Mouse (Mus musculus) neural tube, embryonic 13.5 days (tissue): ENCODE results near the gene Vmn1r129. TPM values are rescaled to one million over a fixed set of nuclear protein-coding genes. Genes with fewer than 3 reads are reported as not detected.
"Not testable (repeated sequence)": the region's sequence is repeated elsewhere in the genome, so short reads cannot be mapped to it uniquely, and the experiment has no call there.

Experiments used
- ATAC-seq: fragments of 200-750 bp; cut with Nextera tagmentation; 2 replicates; pipeline ENCODE4 v1.8.0; 2017; ENCODE audit warnings: low read depth, mild to moderate bottlenecking, moderate TSS enrichment, moderate library complexity
- H3K27ac ChIP-seq: fragments of 300-500 bp; sonication (generic); replicated peaks from 2 replicates; pipeline ENCODE4 v1.5.1; 2015; ENCODE audit warnings: moderate library complexity, mild to moderate bottlenecking, inconsistent platforms
- H3K27me3 ChIP-seq: fragments of 300-500 bp; sonication (generic); 2 replicates; pipeline ENCODE4 v1.6.1; 2015; ENCODE audit warnings: mild to moderate bottlenecking, inconsistent platforms
- H3K36me3 ChIP-seq: fragments of 300-500 bp; sonication (generic); 2 replicates; pipeline ENCODE4 v1.6.1; 2015; ENCODE audit warnings: mild to moderate bottlenecking, inconsistent platforms
- H3K4me1 ChIP-seq: fragments of 300-500 bp; sonication (generic); replicated peaks from 2 replicates; pipeline ENCODE4 v1.6.1; 2015; ENCODE audit warnings: inconsistent platforms
- H3K4me2 ChIP-seq: fragments of 300-500 bp; sonication (generic); 2 replicates; pipeline ENCODE4 v1.6.1; 2015; ENCODE audit warnings: inconsistent platforms, mild to moderate bottlenecking, moderate library complexity
- H3K4me3 ChIP-seq: fragments of 300-500 bp; sonication (generic); 2 replicates; pipeline ENCODE4 v1.5.1; 2015; ENCODE audit warnings: mild to moderate bottlenecking, inconsistent platforms
- H3K9ac ChIP-seq: fragments of 300-500 bp; sonication (generic); 2 replicates; pipeline ENCODE4 v1.6.1; 2015; ENCODE audit warnings: moderate library complexity, mild to moderate bottlenecking, inconsistent platforms
- H3K9me3 ChIP-seq: fragments of 300-500 bp; sonication (generic); 2 replicates; pipeline ENCODE4 v1.6.1; 2016; ENCODE audit warnings: inconsistent platforms
- WGBS: fragments of 180-500 bp; shearing (Covaris S2); methylation state at CpG from one replicate; pipeline ENCODE4 v1.1.7; 2015; 5-methylcytosine and 5-hydroxymethylcytosine counted together
- polyA plus RNA-seq: library from polyadenylated mRNA; unstranded; fragments of >200 nt; fragmentation: Nextera tagmentation; extraction: Ambion mirVana; gene quantifications from 2 replicates; pipeline ENCODE4 v1.2.1, GENCODE M21; 2015

The Vmn1r129 gene
- polyA plus RNA-seq = not detected in 2 replicates

DNA sequence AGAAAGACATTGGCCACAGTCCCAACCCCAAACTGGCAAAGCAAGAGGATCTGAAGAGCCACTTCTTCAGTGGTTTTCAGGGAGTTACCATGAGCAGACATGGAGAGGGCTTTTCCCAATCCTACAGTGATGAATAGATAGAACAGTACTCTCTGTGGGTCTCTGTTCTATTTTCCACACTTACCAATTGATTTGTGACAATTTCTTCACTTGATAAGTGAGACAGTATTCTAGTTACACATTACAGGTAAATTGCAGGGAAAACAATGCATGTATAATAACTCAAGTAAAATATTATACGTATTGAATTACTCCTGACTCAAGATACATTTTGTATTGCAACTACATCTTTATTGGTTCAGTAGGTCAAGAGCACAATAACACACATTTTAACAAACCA, at the start of gene Vmn1r129:
Gene Vmn1r129, minus strand, starts transcription at position 101 of the 400 bp plus-strand sequence.
- H3K27ac ChIP-seq, H3K4me1 ChIP-seq, ATAC-seq, H3K27me3 ChIP-seq, H3K4me3 ChIP-seq, H3K9me3 ChIP-seq, H3K36me3 ChIP-seq, H3K9ac ChIP-seq, H3K4me2 ChIP-seq: not testable (repeated sequence)
- WGBS = no CpG with 5 or more reads among the region's 1 CpGs

DNA sequence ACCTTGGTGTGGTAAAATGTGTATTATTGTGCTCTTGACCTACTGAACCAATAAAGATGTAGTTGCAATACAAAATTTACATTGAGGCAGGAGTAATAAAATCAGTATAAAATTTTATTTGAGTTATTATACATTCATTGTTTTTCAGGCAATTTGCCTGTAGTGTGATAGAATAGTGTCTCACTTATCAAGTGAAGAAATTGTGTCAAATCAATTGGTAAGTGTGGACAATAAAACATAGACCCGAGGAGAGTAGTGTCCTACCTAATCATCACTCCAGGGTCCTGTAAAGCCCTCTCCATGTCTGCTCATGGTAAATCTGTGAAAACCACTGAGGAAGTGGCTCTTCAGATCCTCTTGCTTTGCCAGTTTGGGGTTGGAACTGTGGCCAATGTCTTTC, 12.0 kb downstream of the Vmn1r129 start, which contains the start of gene Vmn1r128:
Gene Vmn1r128, plus strand, starts transcription at position 301 of the 400 bp plus-strand sequence.
- not testable (repeated sequence) for H3K4me3 ChIP-seq, ATAC-seq, H3K27me3 ChIP-seq, H3K36me3 ChIP-seq, H3K27ac ChIP-seq, H3K9me3 ChIP-seq, H3K4me1 ChIP-seq, H3K4me2 ChIP-seq, H3K9ac ChIP-seq
- WGBS = 65% methylated on average over 1 of the region's 1 CpGs

DNA sequence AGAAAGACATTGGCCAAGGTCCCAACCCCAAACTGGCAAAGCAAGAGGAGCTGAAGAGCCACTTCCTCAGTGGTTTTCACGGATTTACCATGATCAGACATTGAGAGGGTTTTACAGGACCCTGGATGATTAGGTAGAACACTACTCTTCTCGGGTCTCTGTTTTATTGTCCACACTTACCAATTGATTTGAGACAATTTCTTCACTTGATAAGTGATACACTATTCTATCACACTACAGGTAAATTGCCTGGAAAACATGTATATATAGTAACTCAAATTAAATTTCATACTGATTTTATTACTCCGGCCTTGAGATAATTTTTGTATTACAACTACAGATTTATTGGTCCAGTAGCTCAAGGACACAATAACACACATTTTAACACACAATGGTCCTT, 41.3 kb downstream of the Vmn1r129 start, which contains the start of gene Vmn1r127:
Gene Vmn1r127, minus strand, starts transcription at position 101 of the 400 bp plus-strand sequence.
- ATAC-seq, H3K4me2 ChIP-seq, H3K36me3 ChIP-seq, H3K4me1 ChIP-seq, H3K27me3 ChIP-seq, H3K9me3 ChIP-seq, H3K27ac ChIP-seq, H3K4me3 ChIP-seq, H3K9ac ChIP-seq: not testable (repeated sequence)
- WGBS = no CpG with 5 or more reads among the region's 3 CpGs

Other genes starting within 250 kb of the Vmn1r129 start
- not detected in 2 replicates for gene Vmn1r122, start 227.2 kb downstream of the Vmn1r129 start, polyA plus RNA-seq
- gene Vmn1r123, start 199.1 kb downstream of the Vmn1r129 start, polyA plus RNA-seq = not detected in 2 replicates
- gene Gm5157, start 170.9 kb downstream of the Vmn1r129 start, polyA plus RNA-seq = not detected in 2 replicates
- gene Vmn1r124, start 100.7 kb downstream of the Vmn1r129 start, polyA plus RNA-seq = not detected in 2 replicates
- not detected in 2 replicates for gene Vmn1r125, start 89.1 kb downstream of the Vmn1r129 start, polyA plus RNA-seq
- gene Vmn1r126, start 59.8 kb downstream of the Vmn1r129 start, polyA plus RNA-seq = not detected in 2 replicates
- not detected in 2 replicates for gene Vmn1r127, start 41.4 kb downstream of the Vmn1r129 start, polyA plus RNA-seq
- gene Vmn1r128, start 11.9 kb downstream of the Vmn1r129 start, polyA plus RNA-seq = not detected in 2 replicates
- gene Gm6882, start 71.5 kb upstream of the Vmn1r129 start, polyA plus RNA-seq = not detected in 2 replicates
- gene Vmn1r130, start 150.5 kb upstream of the Vmn1r129 start, polyA plus RNA-seq = not detected in 2 replicates
- gene Vmn1r131, start 184.8 kb upstream of the Vmn1r129 start, polyA plus RNA-seq = not detected in 2 replicates